Mouse (Mus musculus): ENCODE results near the gene Cuta. TPM values are rescaled to one million over a fixed set of nuclear protein-coding genes. Genes with fewer than 3 reads are reported as not detected.

Gene Cuta
- 182 and 220 TPM in 2 replicates for polyA plus RNA-seq (2012; rRNA removed)

GRCm38 (mm10) chr17:26939178-26939972, at the start of gene Cuta:
TSS of gene Cuta (minus strand) at chr17:26939569.

GRCm38 (mm10) chr17:26972703-26973574, 33.6 kb upstream of the Cuta start, which contains the start of gene Zbtb9:
TSS of gene Zbtb9 (plus strand) at chr17:26973167.

GRCm38 (mm10) chr17:26941031-26941789, 1.8 kb upstream of the Cuta start, which contains the start of gene Syngap1:
TSS of gene Syngap1 (plus strand) at chr17:26941253.

GRCm38 (mm10) chr17:26932839-26933398, 6.5 kb downstream of the Cuta start, which contains the start of gene Phf1:
TSS of gene Phf1 (plus strand) at chr17:26933052.

GRCm38 (mm10) chr17:26916711-26917482, 22.5 kb downstream of the Cuta start, which contains the start of gene Kifc5b:
TSS of gene Kifc5b (plus strand) at chr17:26917091.

Other genes starting within 250 kb of the Cuta start
- 1.4 and 1.9 TPM in 2 replicates for gene Crebrf, start 223.9 kb downstream of the Cuta start, polyA plus RNA-seq (2012; rRNA removed)
- 15.8 and 16.7 TPM in 2 replicates for gene Bnip1, start 158.5 kb downstream of the Cuta start, polyA plus RNA-seq (2012; rRNA removed)
- not detected in 2 replicates for gene Nkx2-5, start 94.6 kb downstream of the Cuta start, polyA plus RNA-seq (2012; rRNA removed)
- gene Kifc5b, start 22.5 kb downstream of the Cuta start, polyA plus RNA-seq (2012; rRNA removed): 5.6 and 6.3 TPM in 2 replicates
- 75.6 and 81.1 TPM in 2 replicates for gene Phf1, start 6.5 kb downstream of the Cuta start, polyA plus RNA-seq (2012; rRNA removed)
- gene Syngap1, start 1.7 kb upstream of the Cuta start, polyA plus RNA-seq (2012; rRNA removed): 19.1 and 20.7 TPM in 2 replicates
- 9.5 and 13.4 TPM in 2 replicates for gene Zbtb9, start 33.6 kb upstream of the Cuta start, polyA plus RNA-seq (2012; rRNA removed)
- 126 and 178 TPM in 2 replicates for gene Bak1, start 89.4 kb upstream of the Cuta start, polyA plus RNA-seq (2012; rRNA removed)
- gene Itpr3, start 117.7 kb upstream of the Cuta start, polyA plus RNA-seq (2012; rRNA removed): 47.8 and 55.5 TPM in 2 replicates
- 96.2 and 150 TPM in 2 replicates for gene Uqcc2, start 194.3 kb upstream of the Cuta start, polyA plus RNA-seq (2012; rRNA removed)
- gene Ip6k3, start 228.2 kb upstream of the Cuta start, polyA plus RNA-seq (2012; rRNA removed): 0.19 and 0.38 TPM in 2 replicates